Mouse (Mus musculus) neural tube, embryonic 11.5 days (tissue): ENCODE results near the gene Kcnq1. TPM values are rescaled to one million over a fixed set of nuclear protein-coding genes. Genes with fewer than 3 reads are reported as not detected.

Source experiments
- ATAC-seq: fragments of 200-750 bp; cut with Nextera tagmentation; 2 replicates; pipeline ENCODE4 v1.8.0; 2017; ENCODE audit warnings: moderate number of reproducible peaks, mild to moderate bottlenecking, moderate TSS enrichment, moderate library complexity; ENCODE audit not compliant: insufficient read depth, low FRiP score, low TSS enrichment
- DNase-seq: peaks from one replicate; pipeline ENCODE4 v3.0.0-alpha.2; 2015; ENCODE audit warnings: low spot score
- H3K27ac ChIP-seq: fragments of 300-500 bp; sonication (generic); 2 replicates; pipeline ENCODE4 v1.5.1; 2014; ENCODE audit warnings: low read depth, mild to moderate bottlenecking, low read length
- H3K27me3 ChIP-seq: fragments of 300-500 bp; sonication (generic); 2 replicates; pipeline ENCODE4 v1.6.1; 2014; ENCODE audit warnings: mild to moderate bottlenecking, low read length, mixed read lengths; ENCODE audit not compliant: control insufficient read depth, insufficient read depth
- H3K36me3 ChIP-seq: fragments of 300-500 bp; sonication (generic); 2 replicates; pipeline ENCODE4 v1.6.1; 2014; ENCODE audit warnings: mild to moderate bottlenecking, low read length, moderate library complexity, mixed read lengths; ENCODE audit not compliant: control insufficient read depth, insufficient read depth
- H3K4me1 ChIP-seq: fragments of 300-500 bp; sonication (generic); 2 replicates; pipeline ENCODE4 v1.6.1; 2014; ENCODE audit warnings: low read length, mixed read lengths; ENCODE audit not compliant: control insufficient read depth, insufficient read depth
- H3K4me2 ChIP-seq: fragments of 300-500 bp; sonication (generic); 2 replicates; pipeline ENCODE4 v1.6.1; 2014; ENCODE audit warnings: low read depth, mild to moderate bottlenecking, moderate library complexity
- H3K4me3 ChIP-seq: fragments of 300-500 bp; sonication (generic); 2 replicates; pipeline ENCODE4 v1.5.1; 2014; ENCODE audit warnings: low read depth, low read length
- H3K9ac ChIP-seq: fragments of 300-500 bp; sonication (generic); 2 replicates; pipeline ENCODE4 v1.6.1; 2014; ENCODE audit warnings: mild to moderate bottlenecking, low read length
- H3K9me3 ChIP-seq: fragments of 300-500 bp; sonication (generic); 2 replicates; pipeline ENCODE4 v1.6.1; 2016; ENCODE audit warnings: low read length; ENCODE audit not compliant: control insufficient read depth
- WGBS: fragments of 180-500 bp; shearing (Covaris S2); extraction: QIAGEN DNeasy Blood & Tissue Kit; methylation state at CpG from one replicate; pipeline ENCODE4 v1.1.7; 2014; 5-methylcytosine and 5-hydroxymethylcytosine counted together
- polyA plus RNA-seq: library from polyadenylated mRNA; unstranded; fragments of >200 nt; fragmentation: Nextera tagmentation; extraction: Ambion mirVana; gene quantifications from 2 replicates; pipeline ENCODE4 v1.2.1, GENCODE M21; 2014

The Kcnq1 gene
- polyA plus RNA-seq, 1 experiment from 2014 or later = 1.7 TPM

GRCm38 (mm10) chr7:143473347-143474101, 367.4 kb downstream of the Kcnq1 start, which contains the start of gene Slc22a18:
Slc22a18 (plus strand) TSS chr7:143473736.
- Histone ChIP-seq H3K4me2 (no peak within 1 kb of the TSS), H3K27ac (no peak within 1 kb of the TSS), H3K4me1 (no peaks in the 10 kb centered on the region), H3K9me3 (no peaks in the 10 kb centered on the region), H3K9ac (no peak within 1 kb of the TSS), H3K4me3 (no peak within 1 kb of the TSS), H3K27me3 (no peaks in the 10 kb centered on the region), H3K36me3 (no peaks in the 10 kb centered on the region)
- ATAC-seq (no peak), DNase-seq (no peak)
- WGBS = 38% methylated on average over 4 of the region's 4 CpGs

- DNase-seq (no peak), ATAC-seq (no peak)
- 37% methylated on average over 10 of the region's 10 CpGs for WGBS
- no peaks in the 10 kb centered on the region for H3K4me1 ChIP-seq
- no peak overlapping the region for H3K9ac ChIP-seq
- H3K27me3 ChIP-seq = no peaks in the 10 kb centered on the region
- no peaks in the 10 kb centered on the region for H3K9me3 ChIP-seq
- no peak overlapping the region for H3K4me2 ChIP-seq
- no peak overlapping the region for H3K4me3 ChIP-seq
- H3K36me3 ChIP-seq = no peaks in the 10 kb centered on the region
- no peak overlapping the region for H3K27ac ChIP-seq
Observed at GRCm38 (mm10) chr7:143474811-143475210, 368.6 kb downstream of the Kcnq1 start.

GRCm38 (mm10) chr7:143475876-143476275, 369.7 kb downstream of the Kcnq1 start:
- Histone ChIP-seq H3K4me1 (no peaks in the 10 kb centered on the region), H3K4me3 (no peak overlapping the region), H3K27ac (no peak overlapping the region), H3K27me3 (no peaks in the 10 kb centered on the region), H3K9me3 (no peaks in the 10 kb centered on the region), H3K36me3 (no peaks in the 10 kb centered on the region), H3K4me2 (no peak overlapping the region), H3K9ac (no peak overlapping the region)
- ATAC-seq (no peak), DNase-seq (no peak)
- WGBS = 65% methylated on average over 11 of the region's 11 CpGs

Other genes with a start within 250 kb of the Kcnq1 start
- 9.3 and 11.4 TPM in 2 replicates for gene Th, start 175.2 kb upstream of the Kcnq1 start, polyA plus RNA-seq
- gene Ascl2, start 137.1 kb upstream of the Kcnq1 start, polyA plus RNA-seq = 0.31 and 0.66 TPM in 2 replicates
- 4.4 and 4.6 TPM in 2 replicates for gene Tspan32, start 101.3 kb upstream of the Kcnq1 start, polyA plus RNA-seq
- gene Cd81, start 53.6 kb upstream of the Kcnq1 start, polyA plus RNA-seq = 282 and 291 TPM in 2 replicates
- gene Tssc4, start 37.1 kb upstream of the Kcnq1 start, polyA plus RNA-seq = 68.8 and 70.2 TPM in 2 replicates
- 0.68 and 0.77 TPM in 2 replicates for gene Trpm5, start 11.7 kb upstream of the Kcnq1 start, polyA plus RNA-seq